Mouse (Mus musculus): ENCODE data around the gene Zscan2. TPM values are rescaled to one million over a fixed set of nuclear protein-coding genes. Genes with fewer than 3 reads are reported as not detected.

Gene Zscan2
- total RNA-seq, 2 experiments from 2014 or later, result 1.5 to 1.6 TPM

Other genes with a start within 250 kb of the Zscan2 start
- 10 to 100 TPM; 10.4 to 10.5 TPM for gene Crtc3, start 172.0 kb upstream of the Zscan2 start, total RNA-seq (2021)
- gene Iqgap1, start 34.9 kb upstream of the Zscan2 start, total RNA-seq (2021), result 10 to 100 TPM; 16.8 to 18.8 TPM
- gene Wdr73, start 40.3 kb downstream of the Zscan2 start, total RNA-seq (2021), result 1 to 10 TPM; 3.1 to 4.2 TPM
- 1 to 10 TPM; 2.2 to 2.7 TPM for gene Nmb, start 44.2 kb downstream of the Zscan2 start, total RNA-seq (2021)
- gene Sec11a, start 86.9 kb downstream of the Zscan2 start, total RNA-seq (2021), result 10 to 100 TPM; 25.4 to 29.9 TPM
- gene Zfp592, start 132.8 kb downstream of the Zscan2 start, total RNA-seq (2021), result 10 to 100 TPM; 10.2 to 10.6 TPM
- gene Alpk3, start 196.7 kb downstream of the Zscan2 start, total RNA-seq (2021), result 100 to 1,000 TPM; 213 to 256 TPM